In genomic region chr5:129063037-129063791, GRCm38 (mm10) we compare ENCODE assay signal across 8 mouse cellular contexts. TPM values are rescaled to one million over a fixed set of nuclear protein-coding genes. Genes with fewer than 3 reads are reported as not detected.
DNase-seq lines count a peak whose midpoint lies in the region; ATAC-seq and TF ChIP-seq lines count a peak whose summit lies in the region.

No protein-coding gene starts in this region.

- no peak for TF ChIP-seq POLR2A in ES-Bruce4 (IDR thresholded peaks at IDR 0.05; ENCODE audit: insufficient read depth, low read length)

- no peak for TF ChIP-seq EP300 in ES-Bruce4 (IDR thresholded peaks at IDR 0.05; ENCODE audit: insufficient read depth, low read depth, low read length)
- no peak for TF ChIP-seq EP300 in lung, postnatal 0 days (IDR thresholded peaks at IDR 0.05)

- H3K36me3 ChIP-seq in ES-Bruce4 (ENCODE audit: control insufficient read depth, insufficient read depth, low read length, poor library complexity, severe bottlenecking), result no peaks in the 10 kb centered on the region
- no peaks in the 10 kb centered on the region for H3K36me3 ChIP-seq in forebrain, embryonic 13.5 days (ENCODE audit: poor library complexity, severe bottlenecking)
- no peaks in the 10 kb centered on the region for H3K36me3 ChIP-seq in lung, postnatal 0 days (ENCODE audit: insufficient read depth, low read length)

- intact Hi-C loops in heart, postnatal 14 days (cut with DNase I), result loop anchor here (2.0 to 5.0 kb wide), 3 partner anchors 114 to 522 kb away; partner anchors contain the start of gene Mmp17

- peak; percentile 67 for DNase-seq in c-Kit-positive CD71-positive TER-119-positive erythroid progenitor cells, embryonic 14.5 days (ENCODE audit: low spot score)
- peak; percentile 83 to 87 for DNase-seq in heart, postnatal 14 days
- peak; percentile 40 for DNase-seq in large intestine, adult 2 months (ENCODE audit: low read depth, low spot score)
- peak; percentile 83 for DNase-seq in lung, postnatal 0 days (ENCODE audit: low spot score)
- DNase-seq in ovary, postnatal 14 days (ENCODE audit: low spot score), result peak; percentile 78
- peak; percentile 47 to 82 for DNase-seq in thymus, postnatal 10 days (ENCODE audit: low spot score in 2 of 2)

- H3K9me3 ChIP-seq in ES-Bruce4 (replicated peaks; ENCODE audit: control insufficient read depth, insufficient read depth, low read length, poor library complexity, severe bottlenecking), result no peaks in the 10 kb centered on the region
- no peaks in the 10 kb centered on the region for H3K9me3 ChIP-seq in forebrain, embryonic 13.5 days (replicated peaks)
- H3K9me3 ChIP-seq in lung, postnatal 0 days (ENCODE audit: low read length), result no peaks in the 10 kb centered on the region

- peaks cover 6% of the 10 kb centered on the region for H3K4me1 ChIP-seq in ES-Bruce4 (ENCODE audit: control insufficient read depth, insufficient read depth, low read length)
- H3K4me1 ChIP-seq in forebrain, embryonic 13.5 days, result peaks cover 11% of the 10 kb centered on the region
- no peaks in the 10 kb centered on the region for H3K4me1 ChIP-seq in lung, postnatal 0 days (ENCODE audit: insufficient read depth, low read depth, low read length)

- no peak overlapping the region for H3K4me3 ChIP-seq in ES-Bruce4 (ENCODE audit: low read depth, low read length)
- H3K4me3 ChIP-seq in forebrain, embryonic 13.5 days, result peak overlapping the region; percentile 23
- no peak overlapping the region for H3K4me3 ChIP-seq in lung, postnatal 0 days (ENCODE audit: low read depth, low read length)

- peak; percentile 72 for ATAC-seq in forebrain, embryonic 13.5 days
- peak; percentile 21; the same call in 1 of the 2 replicates for ATAC-seq in lung, postnatal 0 days

- TF ChIP-seq CTCF in ES-Bruce4 (IDR thresholded peaks at IDR 0.05; ENCODE audit: low read depth, low read length), result peak; percentile 78
- peak; percentile 84 for TF ChIP-seq CTCF in lung, postnatal 0 days (IDR thresholded peaks at IDR 0.05)

- H3K4me2 ChIP-seq in forebrain, embryonic 13.5 days, result peak overlapping the region; percentile 58
- peak overlapping the region; percentile 30; the same call in 1 of the 2 replicates for H3K4me2 ChIP-seq in lung, postnatal 0 days (replicated peaks; ENCODE audit: low read depth, low read length)

- H3K27ac ChIP-seq in ES-Bruce4 (ENCODE audit: insufficient read depth, low read length), result no peak overlapping the region
- H3K27ac ChIP-seq in forebrain, embryonic 13.5 days, result no peak overlapping the region
- no peak overlapping the region for H3K27ac ChIP-seq in lung, postnatal 0 days (ENCODE audit: low read length)

- WGBS in forebrain, embryonic 13.5 days, result 13% methylated on average over 21 of the region's 21 CpGs
- 6% methylated on average over 21 of the region's 21 CpGs for WGBS in large intestine, adult 2 months
- WGBS in lung, postnatal 0 days, result 7% methylated on average over 21 of the region's 21 CpGs

- no peak overlapping the region for H3K9ac ChIP-seq in ES-Bruce4 (ENCODE audit: low read depth, poor library complexity, severe bottlenecking)
- H3K9ac ChIP-seq in forebrain, embryonic 13.5 days, result no peak overlapping the region
- no peak overlapping the region for H3K9ac ChIP-seq in lung, postnatal 0 days (replicated peaks; ENCODE audit: low read depth)

- no peaks in the 10 kb centered on the region for H3K27me3 ChIP-seq in ES-Bruce4 (ENCODE audit: control insufficient read depth, insufficient read depth, low read length, poor library complexity, severe bottlenecking)
- H3K27me3 ChIP-seq in forebrain, embryonic 13.5 days, result peaks cover 12% of the 10 kb centered on the region
- H3K27me3 ChIP-seq in lung, postnatal 0 days (replicated peaks; ENCODE audit: insufficient read depth, low read length), result 0 out of 2 replicates have a peak, but pooled peaks cover 4% of the 10 kb centered on the region

RNA-seq across cellular contexts. Expression of gene Adgrd1, which starts 33.3 kb away (rescaled TPM):
- not detected in 2 replicates for polyA plus RNA-seq in ES-Bruce4 (2011; ENCODE audit: insufficient read depth, insufficient read length, low read depth, missing spikeins)
- 0.05 and 0.09 TPM in 2 replicates for polyA plus RNA-seq in forebrain, embryonic 13.5 days (2015; fragmentation: Nextera tagmentation; extraction: Ambion mirVana)
- 1 to 10 TPM; 6.7 to 7.3 TPM for total RNA-seq in heart, postnatal 14 days (2021)
- polyA plus RNA-seq in large intestine, adult 2 months (2012; rRNA removed), result 8.0 and 11.0 TPM in 2 replicates
- 1.5 and 1.8 TPM in 2 replicates for polyA plus RNA-seq in lung, postnatal 0 days (2015; fragmentation: Nextera tagmentation; extraction: Ambion mirVana)

RNA-seq across cellular contexts. Expression of gene Ran, which starts 43.3 kb away (rescaled TPM):
- polyA plus RNA-seq in ES-Bruce4 (2011; ENCODE audit: insufficient read depth, insufficient read length, low read depth, missing spikeins), result 669 and 685 TPM in 2 replicates
- polyA plus RNA-seq in forebrain, embryonic 13.5 days (2015; fragmentation: Nextera tagmentation; extraction: Ambion mirVana), result 746 and 789 TPM in 2 replicates
- 100 to 1,000 TPM in 1 of 2 experiments, 10 to 100 TPM in 1; 85.2 to 106 TPM for total RNA-seq in heart, postnatal 14 days (2021)
- polyA plus RNA-seq in large intestine, adult 2 months (2012; rRNA removed), result 82.9 and 97.4 TPM in 2 replicates
- polyA plus RNA-seq in lung, postnatal 0 days (2015; fragmentation: Nextera tagmentation; extraction: Ambion mirVana), result 126 and 138 TPM in 2 replicates

RNA-seq across cellular contexts. Expression of gene Stx2, which starts 54.8 kb away (rescaled TPM):
- polyA plus RNA-seq in ES-Bruce4 (2011; ENCODE audit: insufficient read depth, insufficient read length, low read depth, missing spikeins), result 19.8 and 25.9 TPM in 2 replicates
- 17.1 and 18.1 TPM in 2 replicates for polyA plus RNA-seq in forebrain, embryonic 13.5 days (2015; fragmentation: Nextera tagmentation; extraction: Ambion mirVana)
- 10 to 100 TPM; 16.0 to 18.8 TPM for total RNA-seq in heart, postnatal 14 days (2021)
- 8.9 TPM in 2 replicates for polyA plus RNA-seq in large intestine, adult 2 months (2012; rRNA removed)
- polyA plus RNA-seq in lung, postnatal 0 days (2015; fragmentation: Nextera tagmentation; extraction: Ambion mirVana), result 15.1 and 18.2 TPM in 2 replicates
